Mouse (Mus musculus) cerebellum, postnatal 4 days (tissue): ENCODE data around the gene Elovl2.

Source experiments
- DNase-seq, 2 experiments: peaks; one replicate each; pipeline ENCODE4 v3.0.0; 2022; ENCODE audit warnings: low spot score in 2 of 2, mixed read lengths in 1 of 2

Elovl2 gene

DNA sequence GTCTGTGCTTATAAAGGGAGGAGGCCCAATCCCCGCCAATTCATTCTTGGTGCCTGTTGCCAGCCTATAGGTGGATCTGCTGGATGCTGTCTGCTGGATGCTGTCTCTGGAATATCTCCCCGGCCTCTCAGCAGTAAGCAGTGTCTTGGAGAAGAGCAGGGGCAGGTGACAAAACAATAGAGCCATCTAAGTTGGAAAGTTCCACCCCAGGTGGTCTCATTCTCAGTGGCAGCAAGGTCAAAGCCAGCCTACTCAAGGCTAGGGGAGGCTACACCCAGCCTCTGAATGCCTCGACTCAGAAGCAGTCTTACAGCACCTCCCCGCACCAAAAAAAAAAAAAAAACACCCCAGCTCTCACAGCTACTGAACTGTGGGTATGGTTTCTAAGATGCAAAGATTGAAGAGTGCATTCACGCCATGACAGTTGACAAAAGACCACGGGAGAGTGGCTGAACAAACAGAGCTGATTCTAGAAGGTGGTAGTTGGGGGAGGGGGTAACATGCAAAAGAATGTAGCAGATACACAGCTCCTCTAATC, 74.7 kb downstream of the Elovl2 start:
- no peak for DNase-seq

- peak; percentile 56 to 67 for DNase-seq
Observed at GRCm38 (mm10) chr13:41134901-41135300, 85.3 kb downstream of the Elovl2 start.
